Comparison of ENCODE assay signal across 9 mouse cellular contexts in genomic region chr12:4523208-4523607, GRCm38 (mm10). TPM values are rescaled to one million over a fixed set of nuclear protein-coding genes. Genes with fewer than 3 reads are reported as not detected.
A peak's percentile ranks its signal among the peaks of the same experiment; 100 is the strongest.
DNase-seq lines count a peak whose midpoint lies in the region; ATAC-seq lines count a peak whose summit lies in the region.
"Had no signal": no experiment of that assay in that cellular context is flagged by ENCODE, and none has a peak within 500 bp of the region (broad histone marks: within the 10 kb centered on the region; RNA-seq: fewer than 3 reads in every experiment).

No protein-coding gene starts in this region.

- DNase-seq in heart, adult 11 months = peak; percentile 96
- no peak for DNase-seq in heart, postnatal 25 days (ENCODE audit: low spot score)
- DNase-seq in heart, adult 9 months (ENCODE audit: low spot score in 2 of 2) = peak; percentile 44 to 53
- DNase-seq in retina, postnatal 7 days (ENCODE audit: low read depth, low spot score) = peak; percentile 61

- intact Hi-C loops in heart, postnatal 25 days (cut with DNase I) = no loop called here

- no peaks in the 10 kb centered on the region for H3K36me3 ChIP-seq in embryonic facial prominence, embryonic 15.5 days
- H3K36me3 ChIP-seq in kidney, embryonic 15.5 days = no peaks in the 10 kb centered on the region
- H3K36me3 ChIP-seq in liver, embryonic 12.5 days = no peaks in the 10 kb centered on the region

- H3K9me3 ChIP-seq in embryonic facial prominence, embryonic 15.5 days (replicated peaks) = no peaks in the 10 kb centered on the region
- H3K9me3 ChIP-seq in kidney, embryonic 15.5 days (replicated peaks) = no peaks in the 10 kb centered on the region
- H3K9me3 ChIP-seq in liver, embryonic 12.5 days (replicated peaks) = no peaks in the 10 kb centered on the region

- ATAC-seq in embryonic facial prominence, embryonic 15.5 days (ENCODE audit: insufficient number of reproducible peaks, low FRiP score, low TSS enrichment, low read depth) = peak; percentile 82
- peak; percentile 86 for ATAC-seq in kidney, embryonic 15.5 days (replicated peaks; ENCODE audit: low FRiP score)
- no peak for ATAC-seq in liver, embryonic 12.5 days
- no peak for ATAC-seq in megakaryocyte-erythroid progenitor cell, adult 5-6 weeks (replicated peaks; ENCODE audit: low FRiP score, low TSS enrichment, poor library complexity, severe bottlenecking)

- peak overlapping the region; percentile 85 for H3K27ac ChIP-seq in embryonic facial prominence, embryonic 15.5 days (replicated peaks)
- H3K27ac ChIP-seq in kidney, embryonic 15.5 days = peak overlapping the region; percentile 77
- H3K27ac ChIP-seq in liver, embryonic 12.5 days = no peak overlapping the region
- H3K27ac ChIP-seq: macrophage had no signal

- 0 out of 2 replicates have a peak overlapping the region, but pooled peaks have one; percentile 15 for H3K4me3 ChIP-seq in embryonic facial prominence, embryonic 15.5 days (replicated peaks)
- H3K4me3 ChIP-seq in kidney, embryonic 15.5 days (replicated peaks) = no peak overlapping the region
- no peak overlapping the region for H3K4me3 ChIP-seq in liver, embryonic 12.5 days

- 4% methylated on average over 10 of the region's 10 CpGs for WGBS in embryonic facial prominence, embryonic 15.5 days
- 5% methylated on average over 10 of the region's 10 CpGs for WGBS in kidney, embryonic 15.5 days
- WGBS in liver, embryonic 12.5 days (ENCODE audit: insufficient replicate concordance) = 35% methylated on average over 10 of the region's 10 CpGs

- H3K27me3 ChIP-seq in embryonic facial prominence, embryonic 15.5 days = no peaks in the 10 kb centered on the region
- no peaks in the 10 kb centered on the region for H3K27me3 ChIP-seq in kidney, embryonic 15.5 days
- peaks cover 10% of the 10 kb centered on the region; the same call in 1 of the 2 replicates for H3K27me3 ChIP-seq in liver, embryonic 12.5 days (replicated peaks)

- H3K4me2 ChIP-seq in embryonic facial prominence, embryonic 15.5 days (replicated peaks) = peak overlapping the region; percentile 34
- H3K4me2 ChIP-seq in kidney, embryonic 15.5 days = peak overlapping the region; percentile 50
- H3K4me2 ChIP-seq in liver, embryonic 12.5 days = peak overlapping the region; percentile 15

- peaks cover 28% of the 10 kb centered on the region for H3K4me1 ChIP-seq in embryonic facial prominence, embryonic 15.5 days
- H3K4me1 ChIP-seq in kidney, embryonic 15.5 days = peaks cover 29% of the 10 kb centered on the region
- H3K4me1 ChIP-seq in liver, embryonic 12.5 days = peaks cover 19% of the 10 kb centered on the region

- H3K9ac ChIP-seq in embryonic facial prominence, embryonic 15.5 days = no peak overlapping the region
- 0 out of 2 replicates have a peak overlapping the region, but pooled peaks have one; percentile 14 for H3K9ac ChIP-seq in kidney, embryonic 15.5 days
- H3K9ac ChIP-seq in liver, embryonic 12.5 days = no peak overlapping the region

RNA-seq across cellular contexts. Expression of gene Ncoa1, which starts 46.2 kb away (rescaled TPM):
- total RNA-seq in heart, postnatal 25 days (2021) = 10 to 100 TPM; 29.2 to 34.6 TPM
- polyA plus RNA-seq in embryonic facial prominence, embryonic 15.5 days (2015; fragmentation: Nextera tagmentation; extraction: Ambion mirVana) = 14.1 and 15.3 TPM in 2 replicates
- 5.4 and 6.9 TPM in 2 replicates for polyA plus RNA-seq in kidney, embryonic 15.5 days (2015; fragmentation: Nextera tagmentation; extraction: Ambion mirVana)
- polyA plus RNA-seq in liver, embryonic 12.5 days (2016; fragmentation: Nextera tagmentation; extraction: Ambion mirVana) = 1.9 and 2.3 TPM in 2 replicates
- 11.2 and 11.9 TPM in 2 replicates for total RNA-seq in megakaryocyte-erythroid progenitor cell, adult 5-6 weeks (2014; fragmentation: Nextera tagmentation)
- 6.3 and 11.9 TPM in 2 replicates for total RNA-seq in megakaryocyte-erythroid progenitor cell, adult 5-6 weeks (2017)

Comparison
In these comparisons a context has a peak if more than half of its experiments do, and no peak if none do; other contexts are left out.
1. ATAC-seq: peak in embryonic facial prominence, embryonic 15.5 days (single experiment) and kidney, embryonic 15.5 days (single experiment); none in liver, embryonic 12.5 days (single experiment) and megakaryocyte-erythroid progenitor cell, adult 5-6 weeks (single experiment).
2. Peak in every context shown above with its lines, with median percentiles within 50 percentile points of each other: H3K4me2 ChIP-seq.